In the genomic region with DNA sequence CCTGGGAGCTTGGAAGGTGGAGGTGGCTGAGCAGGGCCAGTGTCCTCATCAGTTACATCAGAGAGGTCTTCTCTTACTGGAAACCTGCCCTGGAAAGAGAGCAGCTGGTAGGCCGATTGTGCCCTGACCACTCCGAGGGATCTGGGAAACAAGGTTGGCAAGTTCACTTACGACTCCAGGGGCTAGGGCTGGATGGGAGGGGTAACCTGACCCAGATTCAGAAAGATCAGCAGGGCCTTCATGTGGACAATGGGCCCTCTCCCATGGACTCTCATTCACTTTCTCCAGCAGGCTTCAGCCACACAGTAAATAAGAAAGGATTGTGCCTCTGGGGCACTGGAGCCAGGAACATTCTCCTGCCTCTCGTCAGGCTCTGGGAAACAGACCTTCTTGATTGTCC, we compare ENCODE assay signal across 18 mouse cellular contexts. TPM values are rescaled to one million over a fixed set of nuclear protein-coding genes. Genes with fewer than 3 reads are reported as not detected.
DNase-seq lines count a peak whose midpoint lies in the region; ATAC-seq lines count a peak whose summit lies in the region.
"Had no signal": no experiment of that assay in that cellular context is flagged by ENCODE, and none has a peak within 500 bp of the region (broad histone marks: within the 10 kb centered on the region; RNA-seq: fewer than 3 reads in every experiment).

No protein-coding gene starts in this region.

- peak; percentile 13 to 24 for DNase-seq in cerebellum, adult 18-20 months
- no peak for DNase-seq in cerebellum, postnatal 4 days (ENCODE audit: low spot score in 2 of 2)
- DNase-seq in heart, postnatal 4 days, result peak; percentile 4
- DNase-seq in right cerebral cortex, postnatal 10 days (ENCODE audit: low spot score in 2 of 2), result peak; percentile 37 to 62
- no peak for DNase-seq in right cerebral cortex, postnatal 4 days
- DNase-seq in gastrocnemius, postnatal 36 days, result no peak
- DNase-seq: embryo, embryonic 11 days; gastrocnemius, postnatal 10 days had no signal

- H3K4me2 ChIP-seq in heart, embryonic 12.5 days, result no peak overlapping the region
- H3K4me2 ChIP-seq: embryonic facial prominence, embryonic 15.5 days; heart, embryonic 11.5 days; hindbrain, embryonic 15.5 days had no signal

- intact Hi-C loops in gastrocnemius, postnatal 36 days (cut with DNase I), result no loop called here

- no peaks in the 10 kb centered on the region for H3K9me3 ChIP-seq in heart, embryonic 12.5 days (replicated peaks)
- H3K9me3 ChIP-seq: embryonic facial prominence, embryonic 15.5 days; forebrain, embryonic 10.5 days; hindbrain, embryonic 15.5 days had no signal

- peaks cover 15% of the 10 kb centered on the region for H3K27me3 ChIP-seq in heart, embryonic 12.5 days (replicated peaks)

- H3K36me3 ChIP-seq in heart, embryonic 12.5 days, result peaks cover 64% of the 10 kb centered on the region

- no peak overlapping the region for H3K9ac ChIP-seq in heart, embryonic 12.5 days
- H3K9ac ChIP-seq: embryonic facial prominence, embryonic 15.5 days; hindbrain, embryonic 15.5 days had no signal

- H3K4me1 ChIP-seq in heart, embryonic 12.5 days (replicated peaks), result peaks cover 35% of the 10 kb centered on the region

- H3K4me3 ChIP-seq in heart, embryonic 12.5 days, result no peak overlapping the region
- H3K4me3 ChIP-seq: embryonic facial prominence, embryonic 15.5 days; erythroblast, embryonic 14.5 days; forebrain, embryonic 10.5 days; heart, adult 2 months; hindbrain, embryonic 15.5 days had no signal

- no peak for ATAC-seq in heart, embryonic 12.5 days (ENCODE audit: insufficient number of reproducible peaks, low FRiP score)
- no peak for ATAC-seq in megakaryocyte progenitor cell, adult 5-6 weeks (replicated peaks; ENCODE audit: poor library complexity)
- ATAC-seq: forebrain, embryonic 14.5 days; intestine, embryonic 16.5 days had no signal

- H3K27ac ChIP-seq in heart, embryonic 12.5 days (ENCODE audit: poor library complexity, severe bottlenecking), result no peak overlapping the region
- H3K27ac ChIP-seq: embryonic facial prominence, embryonic 15.5 days; forebrain, embryonic 10.5 days; heart, adult 2 months; hindbrain, embryonic 15.5 days had no signal

- 84% methylated on average over 4 of the region's 4 CpGs for WGBS in heart, embryonic 12.5 days

RNA-seq across cellular contexts. Expression of a gene that starts 3.3 kb away (rescaled TPM):
- total RNA-seq in heart, postnatal 4 days (2021), result under 1 TPM; 0.14 to 0.41 TPM
- 0.46 and 0.51 TPM in 2 replicates for polyA plus RNA-seq in heart, embryonic 12.5 days (2016; fragmentation: Nextera tagmentation; extraction: Ambion mirVana)
- total RNA-seq in megakaryocyte progenitor cell, adult 5-6 weeks (2015), result not detected in 2 replicates
- 0.10 TPM in 1 of 2 replicates, not detected in the other for total RNA-seq in megakaryocyte progenitor cell, adult 5-6 weeks (2017)
- not detected for total RNA-seq in gastrocnemius, postnatal 36 days (2021)
- polyA plus RNA-seq: erythroblast, embryonic 14.5 days had no signal

RNA-seq across cellular contexts. Expression of a gene that starts 9.8 kb away (rescaled TPM):
- 100 to 1,000 TPM; 100 to 101 TPM for total RNA-seq in heart, postnatal 4 days (2021)
- 161 and 164 TPM in 2 replicates for polyA plus RNA-seq in heart, embryonic 12.5 days (2016; fragmentation: Nextera tagmentation; extraction: Ambion mirVana)
- total RNA-seq in megakaryocyte progenitor cell, adult 5-6 weeks (2015), result 48.1 and 56.5 TPM in 2 replicates
- 29.6 and 35.4 TPM in 2 replicates for total RNA-seq in megakaryocyte progenitor cell, adult 5-6 weeks (2017)
- total RNA-seq in gastrocnemius, postnatal 36 days (2021), result 10 to 100 TPM; 50.2 to 53.9 TPM

RNA-seq across cellular contexts. Expression of a gene that starts 10.2 kb away (rescaled TPM):
- total RNA-seq in heart, postnatal 4 days (2021), result 1 to 10 TPM; 1.4 to 2.3 TPM
- 1.2 and 3.5 TPM in 2 replicates for polyA plus RNA-seq in heart, embryonic 12.5 days (2016; fragmentation: Nextera tagmentation; extraction: Ambion mirVana)
- total RNA-seq in megakaryocyte progenitor cell, adult 5-6 weeks (2015), result 0.42 and 0.86 TPM in 2 replicates
- 0.12 and 9.3 TPM in 2 replicates for total RNA-seq in megakaryocyte progenitor cell, adult 5-6 weeks (2017)
- 1 to 10 TPM in 1 of 2 experiments, under 1 TPM in 1; 0.74 to 4.7 TPM for total RNA-seq in gastrocnemius, postnatal 36 days (2021)

RNA-seq across cellular contexts. Expression of a gene that starts 23.5 kb away (rescaled TPM):
- total RNA-seq in heart, postnatal 4 days (2021), result 10 to 100 TPM; 51.4 to 61.5 TPM
- 48.6 and 49.2 TPM in 2 replicates for polyA plus RNA-seq in heart, embryonic 12.5 days (2016; fragmentation: Nextera tagmentation; extraction: Ambion mirVana)
- total RNA-seq in megakaryocyte progenitor cell, adult 5-6 weeks (2015), result 37.4 and 49.5 TPM in 2 replicates
- total RNA-seq in megakaryocyte progenitor cell, adult 5-6 weeks (2017), result 54.9 and 86.7 TPM in 2 replicates
- 10 to 100 TPM; 74.4 to 75.9 TPM for total RNA-seq in gastrocnemius, postnatal 36 days (2021)

RNA-seq across cellular contexts. Expression of a gene that starts 27.2 kb away (rescaled TPM):
- 100 to 1,000 TPM; 151 to 152 TPM for total RNA-seq in heart, postnatal 4 days (2021)
- polyA plus RNA-seq in heart, embryonic 12.5 days (2016; fragmentation: Nextera tagmentation; extraction: Ambion mirVana), result 300 and 303 TPM in 2 replicates
- 141 and 144 TPM in 2 replicates for total RNA-seq in megakaryocyte progenitor cell, adult 5-6 weeks (2015)
- total RNA-seq in megakaryocyte progenitor cell, adult 5-6 weeks (2017), result 95.5 and 128 TPM in 2 replicates
- 100 to 1,000 TPM; 139 to 157 TPM for total RNA-seq in gastrocnemius, postnatal 36 days (2021)

Comparison
In these comparisons a context has a peak if more than half of its experiments do, and no peak if none do; other contexts are left out.
1. DNase-seq: peak in cerebellum, adult 18-20 months (2 of 2), heart, postnatal 4 days (single experiment) and right cerebral cortex, postnatal 10 days (2 of 2); none in cerebellum, postnatal 4 days (0 of 2), right cerebral cortex, postnatal 4 days (single experiment) and gastrocnemius, postnatal 36 days (0 of 2).